Mouse (Mus musculus) embryo, embryonic 11.5 days (tissue): ENCODE results near the gene Babam2.

Source experiments
- DNase-seq: peaks from one replicate; pipeline ENCODE4 v3.0.0-alpha.2; 2012; ENCODE audit warnings: low read depth, low spot score

The Babam2 gene

DNA sequence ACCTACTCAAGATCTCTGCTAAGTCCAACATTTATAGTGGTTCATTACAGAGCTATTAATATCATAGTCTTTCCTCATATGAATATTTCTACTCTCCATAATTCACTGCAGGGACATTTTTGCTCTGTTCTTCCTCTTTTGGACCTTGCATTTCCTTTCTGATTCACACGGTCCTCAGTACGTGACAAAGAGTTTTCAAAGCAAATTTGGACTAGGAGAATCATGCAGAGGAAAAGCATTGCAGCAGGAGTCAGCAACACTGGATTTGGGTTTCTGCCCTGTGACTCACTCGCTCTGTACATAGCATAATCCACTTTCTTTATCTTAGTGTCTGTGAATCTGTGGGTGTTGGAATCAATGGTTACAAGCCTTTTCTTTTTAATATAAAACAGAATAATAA, 184.8 kb downstream of the Babam2 start:
- DNase-seq: no peak

DNA sequence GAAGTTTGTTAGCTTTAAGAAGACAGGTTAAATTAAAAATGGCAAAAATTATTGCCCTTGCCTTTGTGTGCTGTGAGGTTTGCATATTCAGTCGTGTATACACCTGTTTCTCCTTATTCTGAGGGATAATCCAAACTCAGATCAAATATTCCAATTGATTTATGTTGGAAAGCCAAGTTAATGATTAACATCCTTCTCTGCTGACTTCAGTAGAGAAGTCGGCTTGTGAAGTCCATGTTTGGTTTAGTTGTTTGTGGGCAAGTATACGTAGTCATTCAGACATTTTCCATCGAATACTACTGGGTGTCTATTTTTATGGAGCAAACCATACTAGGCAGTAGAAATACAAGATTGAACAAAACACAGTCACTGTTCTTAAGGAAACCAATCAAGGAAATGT, 187.5 kb downstream of the Babam2 start:
- no peak for DNase-seq

DNA sequence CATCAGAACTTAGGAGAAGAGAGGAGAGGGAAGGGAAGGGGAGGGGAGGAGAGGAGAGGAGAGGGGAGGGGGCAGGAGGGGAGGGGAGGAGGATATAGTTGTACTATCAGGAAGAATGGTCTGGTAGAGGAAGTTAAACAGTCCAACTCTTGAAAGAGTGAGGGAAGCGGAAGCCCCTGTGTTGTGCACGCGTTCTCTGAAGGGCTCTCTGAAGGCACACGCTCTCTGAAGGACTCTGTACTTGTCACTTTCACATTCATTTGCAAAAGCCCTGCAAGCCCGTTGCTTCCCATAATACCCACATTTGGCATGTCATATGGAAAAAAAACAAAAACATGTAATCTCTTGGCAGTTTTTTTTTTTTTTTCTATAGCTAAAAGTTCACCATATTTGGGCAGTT, 190.1 kb downstream of the Babam2 start:
- no peak for DNase-seq

DNA sequence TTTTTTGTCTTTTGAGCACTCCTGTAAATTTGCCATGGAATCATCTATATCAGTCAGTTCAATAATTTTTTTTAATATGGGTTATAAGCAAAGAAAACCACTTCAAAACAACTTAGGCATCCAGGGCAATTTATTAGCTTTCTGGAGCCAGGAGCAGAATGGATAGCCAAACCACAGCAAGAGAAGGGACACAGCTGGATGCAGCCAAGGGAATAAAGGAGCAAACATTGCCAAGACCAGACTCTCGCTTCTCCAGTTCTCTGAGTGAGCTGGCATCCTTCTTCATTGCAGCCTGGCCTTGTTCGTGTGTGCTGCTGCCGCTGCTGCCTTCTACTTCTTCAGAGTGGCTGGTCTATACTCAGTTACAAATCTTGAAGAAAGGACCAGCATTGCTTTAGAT, 190.9 kb downstream of the Babam2 start:
- DNase-seq: no peak

DNA sequence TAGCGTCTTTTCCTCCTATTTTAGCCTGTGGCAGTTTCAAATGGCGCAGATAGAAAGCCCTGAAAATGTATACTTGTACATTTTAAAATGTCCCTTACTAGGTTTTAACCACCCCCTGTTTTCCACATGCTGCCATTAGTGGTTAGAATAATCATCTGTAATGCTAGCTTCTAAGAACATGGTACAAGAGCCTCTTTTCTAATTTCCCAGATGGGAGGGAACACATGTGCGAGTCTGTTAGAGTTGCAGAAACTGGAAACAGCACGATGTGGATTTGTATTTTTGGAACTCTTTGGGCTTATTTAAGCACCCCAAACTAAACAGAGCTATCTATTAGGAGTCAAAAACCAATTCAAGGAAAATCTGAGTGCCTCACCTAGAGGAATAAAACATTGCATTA, 195.1 kb downstream of the Babam2 start:
- no peak for DNase-seq

DNA sequence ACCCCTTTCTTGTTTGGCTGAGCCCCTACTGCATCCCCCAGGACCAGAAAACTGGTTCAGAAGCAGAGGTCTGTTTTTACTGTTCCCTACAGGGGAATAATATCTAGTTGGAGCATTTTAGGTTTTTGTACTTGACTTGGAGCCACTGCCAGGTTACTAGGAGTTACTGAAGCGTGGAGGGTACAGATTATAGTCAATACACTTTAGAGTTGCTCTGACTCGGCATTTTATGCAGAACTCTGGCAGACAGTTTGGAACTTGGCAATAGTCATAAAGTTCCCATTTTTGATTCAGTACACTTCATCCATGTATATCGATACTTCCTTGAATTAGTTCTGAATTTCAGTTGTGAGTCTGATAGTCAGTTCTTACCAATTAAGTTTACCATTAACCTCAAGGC, 202.4 kb downstream of the Babam2 start:
- DNase-seq: no peak

DNA sequence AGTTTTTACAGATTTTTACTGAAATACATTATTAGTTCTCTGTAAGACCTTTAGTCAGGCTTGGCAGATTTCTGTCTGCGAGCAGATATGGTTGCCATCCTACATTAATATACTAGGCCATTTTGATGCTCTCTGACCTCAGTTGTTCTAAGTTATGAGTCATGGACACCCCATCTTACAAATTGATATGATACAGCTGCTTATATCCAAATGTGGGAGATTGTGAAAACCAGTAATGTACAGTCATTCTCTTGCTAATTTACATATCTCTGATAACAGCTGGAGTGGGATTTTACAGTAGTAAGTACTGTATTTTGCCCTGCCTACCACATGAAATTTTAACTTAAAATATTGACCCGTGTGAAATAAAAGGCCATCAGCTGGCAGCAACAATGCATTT, 204.7 kb downstream of the Babam2 start:
- DNase-seq: no peak

DNA sequence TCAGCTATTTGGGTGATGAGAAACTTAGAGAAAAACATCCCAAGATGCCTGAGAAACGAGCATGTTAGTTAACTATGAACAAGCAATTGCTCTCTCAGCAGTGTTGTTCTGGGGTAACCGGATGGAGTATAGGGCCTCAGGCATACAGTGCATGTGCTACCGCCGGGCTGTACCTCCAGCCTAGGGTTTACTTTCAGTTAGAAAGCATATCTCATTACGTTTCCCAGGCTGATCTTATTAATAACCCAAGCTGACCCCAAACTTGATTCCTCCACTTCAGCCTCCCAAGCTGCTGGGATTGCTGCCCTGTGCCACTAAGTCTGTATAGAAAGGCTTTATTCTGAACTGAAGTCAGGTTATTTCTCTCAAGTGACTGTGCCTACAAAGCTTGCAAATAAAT, 205.4 kb downstream of the Babam2 start:
- no peak for DNase-seq

DNA sequence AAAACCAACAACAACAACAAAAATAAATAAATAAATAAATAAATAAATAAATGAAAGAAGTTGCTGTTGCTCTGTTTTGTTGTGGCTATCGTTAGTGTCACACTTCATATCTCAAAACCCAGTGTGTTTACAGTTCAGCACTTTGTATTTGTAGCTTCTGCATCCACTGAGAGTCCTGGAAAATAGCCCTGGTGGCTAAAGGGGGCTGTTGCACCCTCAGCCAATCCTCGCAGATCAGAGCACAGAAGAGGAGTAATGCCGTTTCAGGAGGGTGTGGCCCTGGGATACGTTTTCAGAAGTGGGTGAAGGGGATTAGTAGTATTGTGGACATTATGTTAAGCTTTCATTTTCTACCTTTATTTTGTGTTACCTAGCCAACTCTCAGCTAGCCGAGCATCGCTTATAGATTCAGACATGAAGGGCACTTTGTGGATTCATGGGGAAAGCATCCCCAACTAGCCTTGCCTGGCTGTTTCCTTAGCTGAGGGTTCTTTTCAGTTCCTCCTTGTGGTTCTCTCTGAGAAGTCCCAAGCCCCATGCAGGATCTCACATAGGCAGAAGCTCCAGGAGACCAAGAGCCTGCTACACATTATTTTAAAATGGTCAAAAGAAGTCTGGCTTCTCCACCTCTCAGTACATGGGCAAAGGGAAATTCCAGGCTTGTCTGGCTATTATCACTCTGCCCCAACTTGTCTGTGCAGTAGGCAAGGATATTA, 207.6 kb downstream of the Babam2 start:
- no peak for DNase-seq

DNA sequence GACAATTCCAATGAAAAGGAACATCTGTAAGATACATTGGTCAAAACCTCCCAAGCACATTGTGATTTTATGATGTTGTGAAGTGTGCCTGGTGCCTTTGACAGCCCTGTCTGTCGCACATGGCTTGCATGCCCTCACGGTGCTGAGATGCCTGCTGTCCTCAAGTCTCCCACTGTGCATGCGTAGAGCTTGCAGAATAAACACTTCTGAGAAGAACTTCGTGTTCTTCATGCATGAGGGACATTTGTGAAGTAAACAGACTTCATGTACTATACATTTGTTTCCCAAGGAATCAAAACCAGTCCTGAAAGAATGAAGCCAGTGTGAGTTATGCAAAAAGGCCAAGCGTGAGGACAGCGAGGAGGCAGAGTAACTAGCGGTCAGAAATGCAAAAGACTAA, 208.3 kb downstream of the Babam2 start:
- DNase-seq: no peak

DNA sequence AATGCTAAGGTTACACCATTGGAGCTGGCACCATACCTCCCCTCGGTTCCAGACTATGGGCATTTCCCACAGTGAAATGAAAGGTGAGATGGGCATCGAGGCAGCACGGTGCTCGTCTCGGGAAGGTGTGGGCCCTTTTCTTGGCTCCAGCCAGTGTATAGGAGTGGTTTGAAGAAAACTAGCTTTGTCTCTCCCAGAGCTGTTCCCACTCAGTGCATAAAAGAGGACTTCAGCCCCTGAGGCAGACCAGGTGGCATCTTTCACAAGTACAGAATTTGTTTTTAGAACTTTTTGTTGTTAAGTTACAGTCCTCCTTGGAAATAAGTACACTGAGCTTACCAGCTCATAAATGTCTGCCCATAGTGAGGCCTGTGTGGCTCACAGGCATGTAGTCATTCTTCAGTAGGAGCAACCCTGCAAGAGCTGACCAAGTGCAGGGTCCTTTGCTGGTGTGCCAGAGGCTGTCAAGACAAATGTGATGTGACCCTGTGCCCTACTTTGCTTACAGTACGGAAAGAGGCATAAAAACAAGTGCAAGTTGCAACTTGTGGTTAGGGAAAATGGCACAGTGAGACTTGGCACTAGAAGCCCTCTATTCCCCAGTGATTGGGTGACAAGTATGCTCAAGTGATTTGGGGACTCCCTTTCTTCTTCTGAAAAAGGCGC, 208.9 kb downstream of the Babam2 start:
- no peak for DNase-seq

DNA sequence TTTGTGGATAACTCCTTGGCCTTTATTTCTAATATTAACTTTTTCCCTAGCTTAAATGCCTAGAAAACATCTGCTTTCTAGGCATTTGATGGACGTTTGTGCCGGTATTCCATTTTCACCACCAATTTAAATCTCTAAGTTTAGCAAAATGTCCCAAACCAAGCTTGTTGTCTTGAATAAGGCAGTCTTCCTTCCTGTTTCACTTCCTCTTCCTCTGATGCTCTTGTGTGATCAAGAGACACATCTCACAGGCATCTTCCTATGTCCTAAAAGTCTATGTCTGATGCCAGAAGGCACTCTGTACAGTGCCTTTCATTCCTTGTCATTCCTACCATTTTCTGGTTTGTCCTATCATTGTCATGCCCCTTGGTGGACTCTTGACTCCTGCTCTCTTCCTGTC, 210.5 kb downstream of the Babam2 start:
- no peak for DNase-seq

DNA sequence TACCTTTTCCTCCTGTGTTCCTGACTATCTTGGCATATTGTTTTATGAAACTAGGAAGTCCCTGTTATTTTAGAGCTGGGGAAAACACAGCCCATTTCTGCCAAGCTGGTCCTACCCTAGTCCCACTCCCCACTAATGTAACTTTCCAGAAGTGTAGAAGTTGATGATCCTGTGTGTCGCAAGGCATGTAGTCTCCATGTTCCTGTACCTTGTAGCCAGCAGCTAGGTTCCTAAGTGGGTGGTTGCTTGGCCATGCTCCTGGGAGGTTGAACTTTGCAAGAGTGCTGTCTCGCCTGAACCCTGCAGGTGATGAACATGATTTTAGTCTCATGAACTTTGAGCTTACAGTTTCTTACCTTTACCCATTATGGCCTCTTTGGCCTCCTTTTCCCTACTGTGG, 211.3 kb downstream of the Babam2 start:
- DNase-seq: no peak

DNA sequence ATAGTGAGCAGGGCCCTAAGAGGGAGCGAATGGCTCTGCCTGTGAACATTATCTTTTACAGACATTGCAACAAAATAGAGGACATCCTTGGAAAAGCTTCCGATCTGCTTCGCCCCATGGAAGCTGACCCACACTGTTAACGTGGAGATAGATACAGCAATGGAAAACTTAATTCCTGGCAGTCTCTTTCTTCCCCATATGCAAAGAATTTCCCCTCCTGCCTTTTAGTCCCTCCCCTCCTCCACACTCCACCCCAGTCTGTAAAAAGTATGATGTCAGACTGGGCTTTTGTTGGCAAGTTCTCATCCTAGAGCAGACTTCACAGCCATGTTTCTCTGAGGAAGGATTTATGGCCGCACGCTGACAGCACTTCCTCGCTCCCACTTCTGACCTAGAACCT, 218.8 kb downstream of the Babam2 start:
- no peak for DNase-seq

DNA sequence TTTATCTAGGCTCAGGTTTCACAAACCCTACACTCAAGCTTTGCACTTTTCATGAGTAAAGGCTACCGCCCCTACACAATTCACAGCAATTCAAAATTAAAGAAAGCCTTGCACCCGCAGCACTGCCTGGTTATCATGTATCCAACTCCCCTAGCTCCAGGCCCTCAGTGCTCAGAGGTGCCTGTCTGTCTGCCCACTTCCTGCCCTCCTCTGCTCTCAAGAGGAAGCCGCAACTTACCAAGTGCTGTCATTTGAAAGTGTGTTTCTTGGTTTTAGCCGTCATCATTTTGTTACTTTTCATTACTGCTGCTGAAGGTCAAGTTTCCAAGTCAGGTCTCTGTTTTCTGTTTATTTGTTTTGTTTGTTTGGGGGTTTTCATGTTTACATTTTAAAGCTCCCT, 221.1 kb downstream of the Babam2 start:
- no peak for DNase-seq

DNA sequence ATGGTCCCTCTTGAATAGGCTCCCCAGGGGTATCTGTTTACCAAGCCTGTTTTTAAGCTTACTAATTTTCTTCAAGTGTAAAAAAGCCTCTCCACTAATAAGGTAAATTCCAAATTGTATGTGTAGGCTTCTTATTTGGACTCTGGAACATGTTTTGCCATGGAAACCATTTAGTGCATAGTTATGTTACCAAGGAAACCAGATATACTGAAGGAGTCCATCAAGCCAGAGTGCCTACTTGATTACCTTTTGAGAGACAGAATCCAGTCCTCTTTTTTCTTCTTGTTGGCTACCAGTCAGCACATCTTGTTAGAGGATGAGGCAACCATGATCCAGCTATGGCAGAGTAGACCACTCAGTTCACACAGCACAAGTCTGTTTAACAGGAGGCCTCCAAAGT, 222.6 kb downstream of the Babam2 start:
- no peak for DNase-seq

DNA sequence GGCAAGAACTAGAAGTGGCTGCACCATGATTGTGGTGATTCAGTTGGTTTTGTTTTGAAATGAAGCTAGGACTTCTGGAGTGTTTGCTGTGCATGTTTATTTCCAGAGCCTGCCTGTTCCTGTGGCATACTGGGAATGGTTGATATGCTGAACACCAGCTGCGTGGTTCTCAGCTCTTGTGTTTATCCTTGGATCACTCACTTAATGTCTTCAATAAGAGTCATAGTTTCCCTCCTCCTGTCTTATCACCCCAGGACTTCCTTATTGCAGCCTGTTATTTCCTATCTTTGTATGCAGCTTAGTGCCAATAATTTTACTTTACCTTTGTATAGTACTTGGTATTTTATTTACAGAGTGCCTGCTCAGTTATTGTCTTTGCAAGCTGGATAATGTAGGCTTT, 223.4 kb downstream of the Babam2 start:
- DNase-seq: no peak

DNA sequence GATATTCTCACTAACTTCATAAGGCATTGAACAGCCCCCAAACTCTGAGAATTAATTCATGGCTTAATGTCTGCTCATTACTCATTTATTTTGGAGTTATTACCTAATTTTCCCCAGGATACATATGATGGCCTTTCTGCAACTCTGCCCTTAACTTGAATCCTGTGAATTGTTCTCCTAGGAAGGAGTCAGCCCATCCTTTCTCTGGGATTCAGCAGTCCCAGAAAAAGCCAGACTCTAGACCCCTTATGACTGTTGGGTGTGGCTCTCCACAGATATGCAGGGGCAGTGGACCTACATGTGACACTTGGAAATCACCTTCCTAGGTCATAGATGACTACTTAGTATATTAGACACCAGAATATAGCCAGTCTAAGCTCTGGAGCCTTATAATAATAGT, 226.6 kb downstream of the Babam2 start:
- DNase-seq: no peak

DNA sequence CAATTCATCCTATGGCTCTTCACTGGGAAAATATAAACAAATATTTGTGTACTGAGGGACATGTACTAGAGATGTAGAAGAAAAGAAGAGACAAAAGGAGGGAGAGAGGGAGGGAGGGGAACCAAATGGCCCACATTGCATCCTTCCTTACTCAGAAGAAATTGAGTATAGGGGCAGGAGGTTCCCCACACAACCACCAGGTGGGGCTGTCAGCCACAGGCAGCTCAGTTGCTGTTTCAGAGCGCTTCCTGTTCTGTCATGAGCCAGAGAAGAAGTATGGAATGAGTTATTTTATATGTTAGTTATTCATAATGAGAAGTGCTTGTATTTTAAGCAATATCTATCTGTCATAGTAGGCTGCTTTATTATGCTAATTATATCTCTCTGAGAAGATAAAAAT, 229.1 kb downstream of the Babam2 start:
- no peak for DNase-seq

DNA sequence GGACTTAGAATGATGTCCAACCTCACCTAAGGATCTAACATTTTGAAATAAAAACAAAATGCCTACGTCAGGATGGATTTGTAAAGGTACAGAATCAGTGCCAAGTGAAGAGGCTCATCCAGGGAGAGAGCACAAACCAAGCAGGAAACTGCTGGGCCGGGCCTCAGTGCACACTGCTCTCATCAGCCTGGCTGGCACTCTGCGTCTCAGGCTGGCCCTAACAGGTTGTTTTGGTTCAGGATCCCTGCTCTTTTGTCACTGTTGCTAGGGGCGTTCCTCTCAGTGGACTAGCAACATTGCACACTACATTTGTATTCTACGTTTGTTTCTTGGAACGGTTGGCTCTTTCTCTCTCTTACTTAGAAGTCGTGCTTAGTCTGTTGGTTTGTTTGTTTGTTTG, 231.5 kb downstream of the Babam2 start:
- no peak for DNase-seq

DNA sequence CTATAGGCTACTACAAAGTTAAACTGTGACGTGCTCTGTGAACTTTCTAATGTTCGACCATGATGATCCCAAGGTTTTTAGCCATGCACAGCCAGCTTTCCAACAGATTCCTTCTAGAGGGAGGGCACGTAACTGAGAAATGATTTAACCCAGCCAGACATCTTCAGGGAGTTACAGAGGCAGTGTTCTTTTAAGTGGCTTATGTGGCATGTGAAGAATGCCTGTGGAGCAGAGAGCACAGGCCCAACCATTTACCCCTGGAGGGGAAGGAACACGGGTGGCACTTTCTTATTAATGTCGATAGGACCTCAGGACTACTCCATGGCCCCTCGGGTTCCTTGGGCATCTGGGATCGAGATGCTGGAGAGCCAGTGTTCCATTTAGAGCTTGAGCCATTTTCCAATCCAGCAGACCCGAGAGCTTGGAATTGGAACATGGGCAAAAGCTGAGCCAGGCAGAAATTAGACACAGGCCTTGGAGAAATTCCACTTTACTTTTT, 233.7 kb downstream of the Babam2 start:
- DNase-seq: no peak

DNA sequence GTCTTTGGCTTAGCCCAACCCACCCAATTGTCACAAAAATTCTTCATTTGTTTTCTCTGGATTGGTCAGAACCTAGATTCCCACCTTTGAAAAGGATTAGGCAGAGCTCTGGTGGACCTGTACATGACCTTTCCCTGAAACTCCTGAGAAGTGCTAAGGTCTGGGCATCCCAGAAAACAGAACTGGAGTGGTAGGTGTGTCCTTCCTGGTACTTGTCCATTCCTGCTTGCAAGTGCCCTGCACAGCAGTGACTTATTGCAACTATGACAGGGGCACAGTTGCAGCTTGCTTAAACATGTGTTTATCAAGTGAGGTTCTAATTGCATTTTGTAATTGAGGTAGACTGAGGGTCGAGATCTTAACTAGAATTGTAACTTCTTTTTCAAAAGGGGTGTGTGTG, 234.2 kb downstream of the Babam2 start:
- DNase-seq: no peak

DNA sequence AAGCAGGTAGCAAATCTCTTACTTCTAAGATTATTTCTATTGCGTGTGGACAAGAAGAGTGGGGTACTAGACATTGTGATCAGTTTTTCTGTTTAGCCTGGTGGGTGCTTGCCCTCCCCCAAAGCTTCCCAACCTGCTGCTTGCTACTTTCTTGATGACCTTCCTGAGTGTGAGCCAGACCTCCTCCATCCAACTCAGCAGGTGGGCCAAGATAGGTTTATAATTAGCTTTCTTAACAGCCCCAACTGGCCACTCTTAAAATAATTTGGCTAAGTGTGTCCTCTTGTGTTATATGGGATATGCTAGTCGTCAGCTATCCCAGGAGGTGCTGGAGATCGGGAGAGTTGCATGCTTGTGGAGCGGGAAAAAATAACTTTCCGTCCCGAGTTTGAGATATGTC, 235.8 kb downstream of the Babam2 start:
- DNase-seq: no peak

DNA sequence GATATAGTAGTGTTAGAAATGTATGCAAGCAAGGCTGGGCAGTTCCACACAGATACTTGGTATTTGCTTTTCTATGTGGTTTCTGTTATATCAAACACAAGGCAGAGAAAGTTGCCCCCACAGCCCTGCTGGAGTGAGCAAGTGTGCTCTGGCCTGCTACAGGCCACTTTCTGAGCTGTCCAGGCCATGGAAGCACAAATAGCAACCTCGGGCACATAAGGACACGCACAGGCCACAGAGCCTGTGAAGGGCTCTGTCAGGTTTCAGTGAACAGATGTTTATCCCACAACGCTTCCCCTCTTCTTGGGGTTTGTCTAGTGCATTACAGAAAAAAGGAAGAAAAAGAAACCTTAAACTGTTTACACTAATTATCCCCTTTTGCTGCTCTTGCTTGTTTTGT, 236.9 kb downstream of the Babam2 start:
- DNase-seq: no peak
